Mouse (Mus musculus) CH12.LX (cell line): ENCODE measurements around the gene Ank3. TPM values are rescaled to one million over a fixed set of nuclear protein-coding genes. Genes with fewer than 3 reads are reported as not detected.

Experiments
- DNase-seq: peaks from one replicate; pipeline ENCODE4 v3.0.0-alpha.2; 2013; ENCODE audit errors: extremely low read depth
- H3K27ac ChIP-seq: 2 replicates; pipeline ENCODE4 v1.5.1; 2012; ENCODE audit warnings: low read depth, mild to moderate bottlenecking, control low read depth, moderate library complexity; ENCODE audit not compliant: insufficient read depth
- H3K27me3 ChIP-seq: replicated peaks from 2 replicates; pipeline ENCODE3; 2012; ENCODE audit warnings: inconsistent platforms
- H3K36me3 ChIP-seq, 2 experiments: replicated peaks in 1 of 2; 2 replicates each; pipeline versions ENCODE3 to v1.6.1; 2012; ENCODE audit warnings: inconsistent platforms in 1 of 2, low read length in 1 of 2, mild to moderate bottlenecking in 1 of 2, mixed read lengths in 1 of 2, moderate library complexity in 1 of 2; ENCODE audit not compliant: control insufficient read depth in 1 of 2, insufficient read depth in 1 of 2
- H3K4me1 ChIP-seq, 2 experiments: 2 replicates each; pipeline ENCODE4 v1.6.1; 2012; ENCODE audit warnings: inconsistent platforms in 1 of 2, moderate library complexity in 1 of 2; ENCODE audit not compliant: insufficient read depth in 2 of 2, control insufficient read depth in 1 of 2
- H3K4me2 ChIP-seq: 2 replicates; pipeline ENCODE4 v1.6.1; 2012; ENCODE audit warnings: low read depth, mild to moderate bottlenecking, control low read depth; ENCODE audit not compliant: poor library complexity, insufficient read depth, severe bottlenecking
- H3K4me3 ChIP-seq, 3 experiments: fragments of 150-350 bp in 1 of 3; sonication (generic) in 1 of 3; replicated peaks in 1 of 3; 2 replicates each; pipeline versions ENCODE3 to v1.5.1; 2011 to 2012; ENCODE audit warnings: low read depth in 2 of 3, low read length in 2 of 3, mild to moderate bottlenecking in 2 of 3, moderate library complexity in 2 of 3, control low read depth in 1 of 3, improper control_type of control experiment in 1 of 3, inconsistent platforms in 1 of 3, mixed read lengths in 1 of 3; ENCODE audit not compliant: poor library complexity in 1 of 3
- H3K79me2 ChIP-seq: replicated peaks from 2 replicates; pipeline ENCODE4 v1.6.1; 2012; ENCODE audit warnings: mild to moderate bottlenecking, moderate library complexity; ENCODE audit not compliant: control insufficient read depth, poor library complexity, insufficient read depth, severe bottlenecking; ENCODE audit errors: extremely low read depth
- H3K9ac ChIP-seq: 2 replicates; pipeline ENCODE4 v1.6.1; 2012; ENCODE audit warnings: low read depth, mild to moderate bottlenecking, control low read depth, moderate library complexity; ENCODE audit not compliant: insufficient read depth
- H3K9me3 ChIP-seq: replicated peaks from 2 replicates; pipeline ENCODE3; 2012; ENCODE audit warnings: low read length, inconsistent platforms, mixed read lengths
- E2F4 ChIP-seq: IDR thresholded peaks from 2 replicates; pipeline ENCODE4 v1.6.1; 2011; ENCODE audit warnings: low read depth, low read length, improper control_type of control experiment; ENCODE audit not compliant: insufficient replicate concordance
- ETS1 ChIP-seq: conservative IDR thresholded peaks from 2 replicates; pipeline ENCODE4 v1.6.1; 2012; ENCODE audit warnings: low read depth, mild to moderate bottlenecking, inconsistent platforms, low read length, improper control_type of control experiment, moderate library complexity
- GABPA ChIP-seq: IDR thresholded peaks from 2 replicates; pipeline ENCODE4 v1.6.1; 2012; ENCODE audit warnings: low read depth, low read length, improper control_type of control experiment, inconsistent platforms; ENCODE audit not compliant: insufficient replicate concordance
- IRF4 ChIP-seq: IDR thresholded peaks from 2 replicates; pipeline ENCODE4 v1.6.1; 2014; ENCODE audit warnings: low read depth, mild to moderate bottlenecking, inconsistent platforms, low read length, improper control_type of control experiment
- JUN ChIP-seq: IDR thresholded peaks from 2 replicates; pipeline ENCODE4 v1.6.1; 2011; ENCODE audit warnings: low read depth, mild to moderate bottlenecking, low read length, improper control_type of control experiment, moderate library complexity; ENCODE audit not compliant: insufficient read depth
- MAFK ChIP-seq: IDR thresholded peaks from 2 replicates; pipeline ENCODE4 v1.6.1; 2011; ENCODE audit warnings: low read length, improper control_type of control experiment; ENCODE audit not compliant: insufficient replicate concordance
- MEF2A ChIP-seq: IDR thresholded peaks from 2 replicates; pipeline ENCODE4 v1.6.1; 2014; ENCODE audit warnings: low read depth, mild to moderate bottlenecking, inconsistent platforms, low read length, improper control_type of control experiment, borderline replicate concordance
- PAX5 ChIP-seq: IDR thresholded peaks from 2 replicates; pipeline ENCODE4 v1.6.1; 2012; ENCODE audit warnings: low read length, inconsistent platforms, mixed read lengths
- SMC3 ChIP-seq: IDR thresholded peaks from 2 replicates; pipeline ENCODE4 v1.6.1; 2011; ENCODE audit warnings: low read depth, low read length, improper control_type of control experiment
- TBP ChIP-seq: conservative IDR thresholded peaks from 2 replicates; pipeline ENCODE4 v1.6.1; 2011; ENCODE audit warnings: low read depth, low read length, improper control_type of control experiment
- TCF12 ChIP-seq: IDR thresholded peaks from 2 replicates; pipeline ENCODE4 v1.6.1; 2014; ENCODE audit warnings: low read depth, mild to moderate bottlenecking, inconsistent platforms, low read length, improper control_type of control experiment
- UBTF ChIP-seq: IDR thresholded peaks from 2 replicates; pipeline ENCODE4 v1.6.1; 2012; ENCODE audit warnings: low read depth, mild to moderate bottlenecking, inconsistent platforms, low read length, improper control_type of control experiment, moderate library complexity
- USF1 ChIP-seq: IDR thresholded peaks from 2 replicates; pipeline ENCODE4 v1.6.1; 2014; ENCODE audit warnings: low read depth, mild to moderate bottlenecking, inconsistent platforms, low read length, improper control_type of control experiment
- ZC3H11A ChIP-seq: IDR thresholded peaks from 2 replicates; pipeline ENCODE4 v1.6.1; 2012; ENCODE audit warnings: low read depth, mild to moderate bottlenecking, inconsistent platforms, low read length, improper control_type of control experiment
- ZKSCAN1 ChIP-seq: IDR thresholded peaks from 2 replicates; pipeline ENCODE4 v1.6.1; 2012; ENCODE audit warnings: low read depth, inconsistent platforms, low read length, improper control_type of control experiment, borderline replicate concordance
- dilution Hi-C: fragments of 300-500 bp; cut with MboI; formaldehyde crosslinking; loops from 2 replicates; pipeline ENCODE4 v1.14.3; 2020; ENCODE audit warnings: low sequenced_read_pairs; ENCODE audit not compliant: extremely low pct_unique_long_range_greater_than_20kb, extremely low pct_ligation_motif_present
- in situ Hi-C: fragments of 300-500 bp; cut with MboI; formaldehyde crosslinking; loops from 3 replicates; pipeline ENCODE4 v1.14.3; 2019; ENCODE audit warnings: low sequenced_read_pairs, low pct_ligation_motif_present, low pct_unique_long_range_greater_than_20kb, mixed read lengths
- polyA plus RNA-seq: library from polyadenylated mRNA; unstranded; fragments of >175 nt; gene quantifications from 2 replicates; pipeline ENCODE4 v1.2.1, GENCODE M21; 2012; ENCODE audit warnings: low read depth; ENCODE audit not compliant: insufficient read length
- total RNA-seq, 2 experiments: library from RNA; depleted of rRNA; stranded (reverse); fragments of 300-350 nt in 1 of 2; fragments of >200 nt in 1 of 2; gene quantifications; 2 replicates each; pipeline ENCODE4 v1.2.3; 2012 to 2014

The Ank3 gene
- total and polyA plus RNA-seq, 3 experiments: 4.7 to 8.3 (median 6.2) TPM

- H3K4me3 ChIP-seq: no peak overlapping the region
- no peak overlapping the region for H3K9ac ChIP-seq
- DNase-seq: no peak
- H3K79me2 ChIP-seq: no peaks in the 10 kb centered on the region
- no peaks in the 10 kb centered on the region for H3K9me3 ChIP-seq
- H3K27me3 ChIP-seq: peaks cover 6% of the 10 kb centered on the region
- no peak overlapping the region for H3K4me2 ChIP-seq
- H3K36me3 ChIP-seq: no peaks in the 10 kb centered on the region
- in situ Hi-C loops: no loop called here
- H3K4me1 ChIP-seq: no peaks in the 10 kb centered on the region
- no peak overlapping the region for H3K27ac ChIP-seq
- TF ChIP-seq IRF4 (no peak), MAFK (no peak), ETS1 (no peak), SMC3 (no peak), UBTF (no peak), TCF12 (no peak), MEF2A (no peak), ZC3H11A (no peak), E2F4 (no peak), ZKSCAN1 (no peak), TBP (no peak), PAX5 (no peak)
- dilution Hi-C loops: no loop called here
These were observed 15.4 kb upstream of the Ank3 start for GRCm38 (mm10) chr10:69383186-69383585.

GRCm38 (mm10) chr10:69384640-69385039 lies 13.9 kb upstream of the Ank3 start:
- no peak overlapping the region for H3K27ac ChIP-seq
- in situ Hi-C loops: no loop called here

GRCm38 (mm10) chr10:69385136-69385535 lies 13.4 kb upstream of the Ank3 start:
- H3K9ac ChIP-seq: no peak overlapping the region
- dilution Hi-C loops: no loop called here
- DNase-seq: no peak

More at GRCm38 (mm10) chr10:69384640-69385039, 13.9 kb upstream of the Ank3 start:
- TF ChIP-seq GABPA (no peak), USF1 (no peak)
- Histone ChIP-seq H3K4me2 (no peak overlapping the region), H3K9ac (no peak overlapping the region), H3K4me3 (no peak overlapping the region), H3K9me3 (no peaks in the 10 kb centered on the region), H3K36me3 (no peaks in the 10 kb centered on the region), H3K4me1 (no peaks in the 10 kb centered on the region), H3K79me2 (no peaks in the 10 kb centered on the region), H3K27me3 (peaks cover 6% of the 10 kb centered on the region)
- DNase-seq: no peak
- dilution Hi-C loops: no loop called here

More at GRCm38 (mm10) chr10:69385136-69385535, 13.4 kb upstream of the Ank3 start:
- no peaks in the 10 kb centered on the region for H3K9me3 ChIP-seq
- H3K4me3 ChIP-seq: no peak overlapping the region
- in situ Hi-C loops: no loop called here
- no peaks in the 10 kb centered on the region for H3K4me1 ChIP-seq
- no peaks in the 10 kb centered on the region for H3K79me2 ChIP-seq
- H3K36me3 ChIP-seq: no peaks in the 10 kb centered on the region
- peaks cover 6% of the 10 kb centered on the region for H3K27me3 ChIP-seq
- H3K27ac ChIP-seq: no peak overlapping the region
- H3K4me2 ChIP-seq: no peak overlapping the region
- TF ChIP-seq JUN (no peak), ZKSCAN1 (no peak), USF1 (no peak), ETS1 (no peak)
